Comparison of ENCODE assay signal across 19 mouse cellular contexts in genomic region chr1:148721409-148721808, GRCm38 (mm10).
"Had no signal": no experiment of that assay in that cellular context is flagged by ENCODE, and none has a peak within 500 bp of the region (broad histone marks: within the 10 kb centered on the region; RNA-seq: fewer than 3 reads in every experiment).

No protein-coding gene starts in this region.

- DNase-seq: kidney, adult 18-20 months; kidney, adult 9 months; kidney, postnatal 25 days; layer of hippocampus, adult 9-11 months; liver; liver, embryonic 13.5 days; lung, adult 2 months; lung, postnatal 14 days; lung, postnatal 4 days; retina, postnatal 1 day; right cerebral cortex, postnatal 25 days; spleen, adult 18-20 months; thymus, postnatal 25 days had no signal

- H3K4me2 ChIP-seq: limb, embryonic 13.5 days; liver, embryonic 13.5 days; neural tube, embryonic 13.5 days; stomach, embryonic 15.5 days had no signal

- H3K4me1 ChIP-seq: limb, embryonic 10.5 days; limb, embryonic 13.5 days; liver, embryonic 13.5 days; neural tube, embryonic 13.5 days; stomach, embryonic 15.5 days had no signal

- H3K27me3 ChIP-seq: limb, embryonic 13.5 days; liver, embryonic 13.5 days; neural tube, embryonic 13.5 days; stomach, embryonic 15.5 days had no signal

- H3K9ac ChIP-seq: limb, embryonic 13.5 days; liver, embryonic 13.5 days; neural tube, embryonic 13.5 days; stomach, embryonic 15.5 days had no signal

- H3K9me3 ChIP-seq: limb, embryonic 10.5 days; limb, embryonic 13.5 days; liver, embryonic 13.5 days; neural tube, embryonic 13.5 days; stomach, embryonic 15.5 days had no signal

- H3K27ac ChIP-seq: layer of hippocampus, adult 2 months; limb, embryonic 10.5 days; limb, embryonic 13.5 days; liver, embryonic 13.5 days; neural tube, embryonic 13.5 days; stomach, embryonic 15.5 days had no signal

- H3K36me3 ChIP-seq: limb, embryonic 10.5 days; limb, embryonic 13.5 days; liver, embryonic 13.5 days; neural tube, embryonic 13.5 days; stomach, embryonic 15.5 days had no signal

- H3K4me3 ChIP-seq: layer of hippocampus, adult 2 months; limb, embryonic 10.5 days; limb, embryonic 13.5 days; liver, embryonic 13.5 days; myocyte; neural tube, embryonic 13.5 days; stomach, embryonic 15.5 days had no signal
